ENCODE assay signal across 26 mouse cellular contexts in the genomic region with DNA sequence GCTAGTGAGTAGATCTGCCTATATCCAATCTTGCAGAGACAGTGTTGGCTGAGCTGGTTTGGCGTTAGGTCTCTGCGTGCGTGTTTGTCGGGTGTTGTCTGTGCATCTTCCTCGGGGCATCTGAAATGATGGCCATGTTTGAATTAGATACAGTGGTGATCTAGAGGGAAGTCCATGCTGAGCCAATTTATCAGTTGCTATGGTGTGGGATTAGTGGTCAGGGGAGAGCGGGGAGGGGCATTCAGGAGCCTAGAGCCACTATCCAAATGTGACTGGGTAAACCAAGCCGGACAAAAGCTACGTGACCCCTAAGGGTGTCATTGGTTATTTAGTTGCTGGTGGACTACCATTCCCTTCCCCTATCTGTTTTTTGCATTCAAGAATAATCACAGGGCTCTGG. TPM values are rescaled to one million over a fixed set of nuclear protein-coding genes. Genes with fewer than 3 reads are reported as not detected.
DNase-seq lines count a peak whose midpoint lies in the region; ATAC-seq and TF ChIP-seq lines count a peak whose summit lies in the region.
"Had no signal": no experiment of that assay in that cellular context is flagged by ENCODE, and none has a peak within 500 bp of the region (broad histone marks: within the 10 kb centered on the region; RNA-seq: fewer than 3 reads in every experiment).

No protein-coding gene starts in this region.

- H3K9ac ChIP-seq in heart, adult 2 months (ENCODE audit: low read depth, low read length), result peak overlapping the region; percentile 64
- no peak overlapping the region for H3K9ac ChIP-seq in midbrain, embryonic 11.5 days (ENCODE audit: low read length)
- H3K9ac ChIP-seq in midbrain, postnatal 0 days (replicated peaks; ENCODE audit: low read length, poor library complexity, severe bottlenecking), result no peak overlapping the region
- H3K9ac ChIP-seq in midbrain, embryonic 14.5 days (replicated peaks; ENCODE audit: low read length), result no peak overlapping the region
- H3K9ac ChIP-seq: embryonic facial prominence, embryonic 12.5 days; embryonic facial prominence, embryonic 15.5 days; forebrain, postnatal 0 days; heart, embryonic 13.5 days; hindbrain, embryonic 12.5 days; hindbrain, embryonic 15.5 days had no signal

- TF ChIP-seq CTCF in heart, adult 2 months (IDR thresholded peaks at IDR 0.05), result no peak
- no peak for TF ChIP-seq CTCF in midbrain, postnatal 0 days (IDR thresholded peaks at IDR 0.05)

- H3K9me3 ChIP-seq in heart, embryonic 10.5 days, result no peaks in the 10 kb centered on the region
- no peaks in the 10 kb centered on the region for H3K9me3 ChIP-seq in midbrain, embryonic 11.5 days (ENCODE audit: control insufficient read depth, low read length)
- H3K9me3 ChIP-seq in midbrain, postnatal 0 days (ENCODE audit: low read length), result no peaks in the 10 kb centered on the region
- H3K9me3 ChIP-seq in midbrain, embryonic 14.5 days (ENCODE audit: control insufficient read depth, low read length), result no peaks in the 10 kb centered on the region
- H3K9me3 ChIP-seq: embryonic facial prominence, embryonic 15.5 days; heart, embryonic 13.5 days; hindbrain, embryonic 12.5 days; hindbrain, embryonic 15.5 days had no signal

- 63% methylated on average over 8 of the region's 8 CpGs for WGBS in heart, adult 2 months
- 81% methylated on average over 8 of the region's 8 CpGs for WGBS in heart, embryonic 10.5 days
- 49% methylated on average over 8 of the region's 8 CpGs for WGBS in midbrain, embryonic 11.5 days
- WGBS in midbrain, postnatal 0 days, result 34% methylated on average over 8 of the region's 8 CpGs
- 33% methylated on average over 8 of the region's 8 CpGs for WGBS in midbrain, embryonic 14.5 days

- peak; percentile 30; the same call in 1 of the 2 replicates for ATAC-seq in midbrain, embryonic 11.5 days (ENCODE audit: low FRiP score)
- no peak for ATAC-seq in midbrain, postnatal 0 days (ENCODE audit: low FRiP score)
- ATAC-seq in midbrain, embryonic 14.5 days (ENCODE audit: low FRiP score, low TSS enrichment), result no peak; the same call in 1 of the 2 replicates
- ATAC-seq: CD4-positive, CD25-positive, alpha-beta regulatory T cell, adult 4 months; forebrain, embryonic 14.5 days; forebrain, postnatal 0 days had no signal

- peak overlapping the region; percentile 37 for H3K4me3 ChIP-seq in heart, adult 2 months
- H3K4me3 ChIP-seq in heart, embryonic 10.5 days, result no peak overlapping the region
- H3K4me3 ChIP-seq in midbrain, embryonic 11.5 days (ENCODE audit: low read depth, low read length), result no peak overlapping the region
- H3K4me3 ChIP-seq in midbrain, postnatal 0 days (ENCODE audit: low read depth, low read length), result no peak overlapping the region
- no peak overlapping the region for H3K4me3 ChIP-seq in midbrain, embryonic 14.5 days (replicated peaks; ENCODE audit: low read depth, low read length)
- H3K4me3 ChIP-seq: embryonic facial prominence, embryonic 12.5 days; embryonic facial prominence, embryonic 15.5 days; heart, embryonic 13.5 days; hindbrain, embryonic 12.5 days; hindbrain, embryonic 15.5 days had no signal

- H3K27me3 ChIP-seq in heart, adult 2 months (ENCODE audit: control insufficient read depth, insufficient read depth, low read length), result no peaks in the 10 kb centered on the region
- H3K27me3 ChIP-seq in heart, embryonic 10.5 days (ENCODE audit: insufficient read depth, poor library complexity, severe bottlenecking), result 0 out of 2 replicates have a peak, but pooled peaks cover 3% of the 10 kb centered on the region
- no peaks in the 10 kb centered on the region for H3K27me3 ChIP-seq in midbrain, embryonic 11.5 days (ENCODE audit: control insufficient read depth, insufficient read depth, low read length)
- H3K27me3 ChIP-seq in midbrain, postnatal 0 days (ENCODE audit: insufficient read depth, low read length), result no peaks in the 10 kb centered on the region
- no peaks in the 10 kb centered on the region for H3K27me3 ChIP-seq in midbrain, embryonic 14.5 days (ENCODE audit: control insufficient read depth, insufficient read depth, low read length)
- H3K27me3 ChIP-seq: embryonic facial prominence, embryonic 12.5 days; embryonic facial prominence, embryonic 15.5 days; heart, embryonic 13.5 days; hindbrain, embryonic 12.5 days; hindbrain, embryonic 15.5 days had no signal

- TF ChIP-seq EP300 in heart, adult 2 months (IDR thresholded peaks at IDR 0.05; ENCODE audit: insufficient read depth, low read depth, low read length), result no peak

- DNase-seq in heart, adult 2 months, result no peak
- no peak for DNase-seq in heart, embryonic 10.5 days (ENCODE audit: low spot score)
- DNase-seq in midbrain, embryonic 11.5 days (ENCODE audit: low spot score, missing footprints), result no peak
- no peak for DNase-seq in midbrain, postnatal 0 days (ENCODE audit: low spot score)
- DNase-seq in midbrain, embryonic 14.5 days, result peak; percentile 17
- DNase-seq in left cerebral cortex, adult 8-10 months (ENCODE audit: low spot score in 2 of 2), result no peak
- DNase-seq: adrenal gland, adult 2 months; adrenal gland, postnatal 14 days; cerebellum, adult 18-20 months; cerebellum, adult 9-11 months; cerebellum, postnatal 25 days; forebrain, postnatal 0 days; gastrocnemius, postnatal 10 days; gastrocnemius, postnatal 36 days; heart, postnatal 14 days had no signal

- peaks cover 3% of the 10 kb centered on the region; the same call in 1 of the 2 replicates for H3K79me2 ChIP-seq in heart, adult 2 months (replicated peaks; ENCODE audit: control insufficient read depth, insufficient read depth, low read length)

- H3K4me1 ChIP-seq in heart, adult 2 months (ENCODE audit: control insufficient read depth, insufficient read depth, low read length), result peaks cover 10% of the 10 kb centered on the region
- H3K4me1 ChIP-seq in heart, embryonic 10.5 days, result peaks cover 23% of the 10 kb centered on the region
- H3K4me1 ChIP-seq in midbrain, embryonic 11.5 days (ENCODE audit: control insufficient read depth, insufficient read depth, low read length), result no peaks in the 10 kb centered on the region
- no peaks in the 10 kb centered on the region for H3K4me1 ChIP-seq in midbrain, postnatal 0 days (ENCODE audit: insufficient read depth, low read length)
- no peaks in the 10 kb centered on the region for H3K4me1 ChIP-seq in midbrain, embryonic 14.5 days (ENCODE audit: control insufficient read depth, insufficient read depth, low read length)
- H3K4me1 ChIP-seq: embryonic facial prominence, embryonic 12.5 days; embryonic facial prominence, embryonic 15.5 days; hindbrain, embryonic 12.5 days; hindbrain, embryonic 15.5 days had no signal

- peak overlapping the region; percentile 88 for H3K27ac ChIP-seq in heart, adult 2 months
- H3K27ac ChIP-seq in heart, embryonic 10.5 days, result no peak overlapping the region
- no peak overlapping the region for H3K27ac ChIP-seq in midbrain, embryonic 11.5 days (ENCODE audit: low read depth, low read length)
- H3K27ac ChIP-seq in midbrain, postnatal 0 days (ENCODE audit: low read depth, low read length), result no peak overlapping the region
- no peak overlapping the region for H3K27ac ChIP-seq in midbrain, embryonic 14.5 days (replicated peaks; ENCODE audit: low read depth, low read length)
- H3K27ac ChIP-seq: embryonic facial prominence, embryonic 12.5 days; embryonic facial prominence, embryonic 15.5 days; heart, embryonic 13.5 days; hindbrain, embryonic 12.5 days; hindbrain, embryonic 15.5 days had no signal

- TF ChIP-seq POLR2A in heart, adult 2 months (IDR thresholded peaks at IDR 0.05; ENCODE audit: insufficient read depth, low read depth, low read length), result 0 out of 2 replicates have a peak, but pooled peaks have one; percentile 16

- peaks cover 17% of the 10 kb centered on the region for H3K36me3 ChIP-seq in heart, adult 2 months (ENCODE audit: control insufficient read depth, insufficient read depth, low read length)
- no peaks in the 10 kb centered on the region for H3K36me3 ChIP-seq in heart, embryonic 10.5 days
- H3K36me3 ChIP-seq in midbrain, embryonic 11.5 days (ENCODE audit: control insufficient read depth, insufficient read depth, low read length), result no peaks in the 10 kb centered on the region
- H3K36me3 ChIP-seq in midbrain, postnatal 0 days (ENCODE audit: insufficient read depth, low read length), result no peaks in the 10 kb centered on the region
- H3K36me3 ChIP-seq in midbrain, embryonic 14.5 days (ENCODE audit: control insufficient read depth, insufficient read depth, low read length), result no peaks in the 10 kb centered on the region
- H3K36me3 ChIP-seq: embryonic facial prominence, embryonic 12.5 days; embryonic facial prominence, embryonic 15.5 days; heart, embryonic 13.5 days; hindbrain, embryonic 12.5 days; hindbrain, embryonic 15.5 days had no signal

- intact Hi-C loops in heart, adult 2 months (cut with DNase I), result loop anchor here (2.0 kb wide), 2 partner anchors 33 to 59 kb away; a partner anchor contains a TSS

- H3K4me2 ChIP-seq in midbrain, embryonic 11.5 days, result no peak overlapping the region
- no peak overlapping the region for H3K4me2 ChIP-seq in midbrain, postnatal 0 days (ENCODE audit: low read depth, low read length, poor library complexity, severe bottlenecking)
- H3K4me2 ChIP-seq in midbrain, embryonic 14.5 days (ENCODE audit: low read length), result no peak overlapping the region
- H3K4me2 ChIP-seq: embryonic facial prominence, embryonic 12.5 days; embryonic facial prominence, embryonic 15.5 days; heart, embryonic 13.5 days; hindbrain, embryonic 12.5 days; hindbrain, embryonic 15.5 days had no signal

RNA-seq across cellular contexts. Expression of a gene that starts 33.4 kb away (rescaled TPM):
- total RNA-seq in heart, adult 2 months (2021), result 100 to 1,000 TPM; 184 to 231 TPM
- polyA plus RNA-seq in heart, adult 2 months (2012; rRNA removed), result 57.7 and 116 TPM in 2 replicates
- polyA plus RNA-seq in heart, embryonic 10.5 days (2016; fragmentation: Nextera tagmentation; extraction: Ambion mirVana), result 12.6 and 19.4 TPM in 2 replicates
- polyA plus RNA-seq in midbrain, embryonic 11.5 days (2014; fragmentation: Nextera tagmentation; extraction: Ambion mirVana), result 6.8 and 7.9 TPM in 2 replicates
- total RNA-seq in midbrain, postnatal 0 days (2014; rRNA removed), result 23.9 and 27.5 TPM in 2 replicates
- 4.2 and 4.6 TPM in 2 replicates for polyA plus RNA-seq in midbrain, postnatal 0 days (2015; fragmentation: Nextera tagmentation; extraction: Ambion mirVana)
- polyA plus RNA-seq in midbrain, embryonic 14.5 days (2014; fragmentation: Nextera tagmentation; extraction: Ambion mirVana), result 2.8 and 7.9 TPM in 2 replicates
- 10 to 100 TPM; 31.6 to 43.9 (median 36.7) TPM for total RNA-seq in left cerebral cortex, adult 8-10 months (2022)
- total RNA-seq: common myeloid progenitor, adult 5-6 weeks; granulocyte monocyte progenitor cell, adult 5-6 weeks; hematopoietic stem cell, adult 5-6 weeks; MEL had no signal
- polyA plus RNA-seq: CD4-positive, CD25-positive, alpha-beta regulatory T cell, adult 4 months had no signal
